Mouse (Mus musculus): Measurements from ENCODE around the gene Gsc2.

- TF ChIP-seq EP300 (optimal IDR thresholded peaks at IDR 0.05): no peak
- TF ChIP-seq CTCF (IDR thresholded peaks at IDR 0.05; ENCODE audit: low read depth): no peak
Measured at GRCm38 (mm10) chr16:17945081-17945831, 30.4 kb upstream of the Gsc2 start.

Data from stomach, postnatal 0 days (tissue).